Mouse (Mus musculus) heart, embryonic 14.5 days (tissue): ENCODE data around the gene Trim65. TPM values are rescaled to one million over a fixed set of nuclear protein-coding genes. Genes with fewer than 3 reads are reported as not detected.

Experiments
- ATAC-seq: fragments of 200-750 bp; cut with Nextera tagmentation; 2 replicates; pipeline ENCODE4 v1.8.0; 2017; ENCODE audit warnings: low read depth, moderate TSS enrichment; ENCODE audit not compliant: insufficient number of reproducible peaks, insufficient read depth, low FRiP score
- H3K27ac ChIP-seq, 2 experiments: fragments of 200-500 bp in 1 of 2; fragments of 300-500 bp in 1 of 2; sonication (generic) in 1 of 2; replicated peaks in 1 of 2; 2 replicates each; pipeline ENCODE4 v1.5.1; 2012 to 2014; ENCODE audit warnings: low read depth in 2 of 2, low read length in 2 of 2, control low read depth in 1 of 2, mild to moderate bottlenecking in 1 of 2, mixed read lengths in 1 of 2; ENCODE audit not compliant: control insufficient read depth in 1 of 2, insufficient read depth in 1 of 2
- H3K27me3 ChIP-seq: fragments of 300-500 bp; sonication (generic); 2 replicates; pipeline ENCODE4 v1.6.1; 2014; ENCODE audit warnings: mild to moderate bottlenecking, low read length, control low read depth; ENCODE audit not compliant: control insufficient read depth, insufficient read depth
- H3K36me3 ChIP-seq: fragments of 300-500 bp; sonication (generic); 2 replicates; pipeline ENCODE4 v1.6.1; 2014; ENCODE audit warnings: mild to moderate bottlenecking, control low read depth, low read length, mixed read lengths; ENCODE audit not compliant: control insufficient read depth, insufficient read depth
- H3K4me1 ChIP-seq, 2 experiments: fragments of 200-500 bp in 1 of 2; fragments of 300-500 bp in 1 of 2; sonication (generic) in 1 of 2; 2 replicates each; pipeline ENCODE4 v1.6.1; 2012 to 2014; ENCODE audit warnings: low read length in 2 of 2, control low read depth in 1 of 2, mixed read lengths in 1 of 2; ENCODE audit not compliant: control insufficient read depth in 2 of 2, insufficient read depth in 2 of 2
- H3K4me2 ChIP-seq: fragments of 300-500 bp; sonication (generic); 2 replicates; pipeline ENCODE4 v1.6.1; 2014; ENCODE audit warnings: mild to moderate bottlenecking, low read length
- H3K4me3 ChIP-seq, 2 experiments: fragments of 200-500 bp in 1 of 2; fragments of 300-500 bp in 1 of 2; sonication (generic) in 1 of 2; 2 replicates each; pipeline ENCODE4 v1.5.1; 2012 to 2014; ENCODE audit warnings: low read length in 2 of 2, mild to moderate bottlenecking in 2 of 2, control low read depth in 1 of 2, low read depth in 1 of 2, moderate library complexity in 1 of 2; ENCODE audit not compliant: control insufficient read depth in 1 of 2, insufficient read depth in 1 of 2
- H3K9ac ChIP-seq: fragments of 300-500 bp; sonication (generic); 2 replicates; pipeline ENCODE4 v1.6.1; 2014; ENCODE audit warnings: mild to moderate bottlenecking, low read length
- H3K9me3 ChIP-seq: fragments of 300-500 bp; sonication (generic); 2 replicates; pipeline ENCODE4 v1.6.1; 2016; ENCODE audit warnings: low read length, control low read depth; ENCODE audit not compliant: control insufficient read depth
- WGBS: fragments of 180-500 bp; shearing (Covaris S2); extraction: QIAGEN DNeasy Blood & Tissue Kit; methylation state at CpG from one replicate; pipeline ENCODE4 v1.1.7; 2014; 5-methylcytosine and 5-hydroxymethylcytosine counted together
- polyA plus RNA-seq: library from polyadenylated mRNA; unstranded; fragments of >200 nt; fragmentation: Nextera tagmentation; extraction: Ambion mirVana; gene quantifications from 2 replicates; pipeline ENCODE4 v1.2.1, GENCODE M21; 2014

The Trim65 gene
- polyA plus RNA-seq, 1 experiment from 2014 or later = 4.8 TPM

DNA sequence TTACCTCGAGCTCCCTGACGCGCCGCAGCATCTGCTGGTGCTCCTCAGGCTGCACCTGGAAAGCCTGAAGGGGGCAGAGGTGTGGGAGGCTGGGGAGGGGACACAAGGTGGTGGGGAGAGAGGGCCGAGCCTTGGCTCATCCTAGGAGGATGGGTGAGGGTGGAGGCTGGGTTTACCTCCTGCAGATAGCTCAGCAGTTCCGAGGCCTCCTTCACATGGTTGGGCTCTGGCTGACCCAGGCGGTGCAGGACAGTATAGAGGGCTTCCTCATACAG lies 54.7 kb downstream of the Trim65 start:
- Histone ChIP-seq H3K27ac (no peak overlapping the region), H3K27me3 (no peaks in the 10 kb centered on the region), H3K4me3 (no peak overlapping the region), H3K36me3 (peaks cover 27% of the 10 kb centered on the region), H3K4me1 (peaks cover 18 to 37% of the 10 kb centered on the region in 2 experiments), H3K9ac (no peak overlapping the region), H3K9me3 (no peaks in the 10 kb centered on the region), H3K4me2 (no peak overlapping the region)
- no peak for ATAC-seq
- WGBS = 64% methylated on average over 7 of the region's 7 CpGs

DNA sequence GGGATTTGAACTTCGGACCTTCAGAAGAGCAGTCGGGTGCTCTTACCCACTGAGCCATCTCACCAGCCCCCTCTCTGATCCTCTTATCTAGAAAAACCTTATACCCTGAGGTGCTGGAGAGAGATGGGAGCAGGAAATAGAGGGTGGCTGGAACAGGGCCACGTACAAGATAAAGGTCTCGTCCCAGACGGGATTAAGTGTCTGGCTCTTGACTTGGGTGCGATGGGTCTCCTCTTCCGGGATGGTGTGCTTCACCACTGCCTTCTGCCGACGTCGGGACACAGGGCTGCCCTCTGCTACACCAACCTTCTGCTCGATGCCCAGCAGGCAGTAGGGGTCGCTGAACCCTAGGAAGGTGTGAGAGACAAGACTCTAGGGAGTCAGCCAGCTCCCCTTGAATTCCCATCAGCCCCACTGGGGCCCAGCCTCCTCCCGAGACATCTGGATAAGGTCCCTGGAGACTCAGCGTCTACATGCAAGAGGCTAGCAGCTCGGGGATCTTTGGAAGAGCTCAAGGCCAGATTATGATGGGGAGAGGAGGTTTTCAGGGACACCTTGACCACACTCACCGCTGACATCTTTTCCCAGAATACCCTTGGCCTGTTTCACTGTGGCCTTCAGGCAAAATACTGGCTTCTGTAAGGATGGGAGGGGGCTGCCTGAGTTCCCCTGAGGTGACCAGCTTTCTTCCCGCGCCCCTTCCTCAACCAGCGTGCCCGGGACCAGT lies 55.2 kb downstream of the Trim65 start:
- ATAC-seq = no peak
- Histone ChIP-seq H3K4me2 (no peak overlapping the region), H3K9ac (no peak overlapping the region), H3K4me3 (no peak overlapping the region), H3K36me3 (peaks cover 22% of the 10 kb centered on the region), H3K27ac (no peak overlapping the region), H3K27me3 (no peaks in the 10 kb centered on the region), H3K9me3 (no peaks in the 10 kb centered on the region), H3K4me1 (peaks cover 18 to 37% of the 10 kb centered on the region in 2 experiments)
- WGBS = 38% methylated on average over 20 of the region's 20 CpGs

DNA sequence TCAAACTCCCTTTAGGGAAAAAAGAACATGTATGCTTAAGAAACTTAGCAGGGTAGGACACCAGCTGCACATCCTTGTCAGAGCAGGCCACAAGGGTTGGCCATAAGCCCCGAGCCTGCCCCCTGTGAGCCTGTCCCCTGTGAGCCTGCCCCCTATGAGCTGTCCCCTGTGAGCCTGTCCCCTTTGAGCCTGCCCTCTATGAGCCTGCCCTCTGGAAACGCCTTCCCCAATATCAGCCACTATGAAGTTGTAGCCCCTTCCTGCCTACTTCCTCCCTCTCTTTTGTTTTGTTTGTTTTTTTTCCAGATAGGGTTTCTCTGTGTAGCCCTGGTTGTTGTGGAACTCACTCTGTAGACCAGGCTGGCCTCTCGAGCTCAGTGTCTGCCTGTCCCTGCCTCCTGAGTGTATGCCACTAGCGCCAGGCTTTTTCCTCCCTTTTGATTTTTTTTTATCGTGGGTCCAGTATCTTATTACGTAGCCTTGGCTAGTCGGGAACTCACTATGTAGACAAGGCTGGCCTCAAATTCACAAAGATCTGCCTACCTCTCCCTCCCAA lies 56.4 kb downstream of the Trim65 start:
- H3K4me1 ChIP-seq = peaks cover 18 to 37% of the 10 kb centered on the region in 2 experiments
- no peak overlapping the region for H3K27ac ChIP-seq
- H3K4me2 ChIP-seq = no peak overlapping the region

DNA sequence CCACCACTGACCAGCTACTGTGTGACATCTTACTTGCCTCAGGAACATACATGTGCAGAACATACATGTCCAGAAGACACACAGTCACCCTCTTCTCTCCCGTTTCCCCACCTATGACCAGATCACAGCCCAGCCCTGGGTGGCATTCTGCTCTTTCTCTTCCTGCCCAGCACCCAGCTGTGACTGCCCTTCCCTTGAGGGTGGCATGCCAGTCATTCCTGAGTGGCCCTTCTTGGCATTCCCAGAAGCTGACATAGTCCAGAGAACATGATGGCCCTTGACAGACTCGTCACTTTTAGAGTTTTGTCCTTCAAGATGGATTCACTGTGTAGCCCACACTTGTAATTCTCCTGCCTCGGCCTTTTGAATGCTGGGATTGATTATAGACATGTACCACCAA lies 58.3 kb downstream of the Trim65 start:
- Histone ChIP-seq H3K9ac (no peak overlapping the region), H3K36me3 (no peaks in the 10 kb centered on the region), H3K9me3 (no peaks in the 10 kb centered on the region), H3K4me3 (no peak overlapping the region), H3K4me2 (no peak overlapping the region), H3K4me1 (peaks cover 9 to 21% of the 10 kb centered on the region in 2 experiments), H3K27ac (no peak overlapping the region), H3K27me3 (no peaks in the 10 kb centered on the region)
- 49% methylated on average over 3 of the region's 3 CpGs for whole genome bisulfite sequencing
- no peak for ATAC-seq

More for the DNA sequence above, 56.4 kb downstream of the Trim65 start:
- Histone ChIP-seq H3K27me3 (no peaks in the 10 kb centered on the region), H3K9ac (no peak overlapping the region), H3K9me3 (no peaks in the 10 kb centered on the region), H3K4me3 (no peak overlapping the region), H3K36me3 (peaks cover 10% of the 10 kb centered on the region)
- ATAC-seq = peak; percentile 18; the same call in 1 of the 2 replicates
- WGBS = 54% methylated on average over 7 of the region's 7 CpGs

Other genes starting within 250 kb of the Trim65 start
- 48.5 and 51.5 TPM in 2 replicates for gene Smim5, start 231.2 kb downstream of the Trim65 start, polyA plus RNA-seq
- 1.0 and 2.1 TPM in 2 replicates for gene Smim6, start 219.1 kb downstream of the Trim65 start, polyA plus RNA-seq
- 20.1 and 22.9 TPM in 2 replicates for gene Sap30bp, start 197.8 kb downstream of the Trim65 start, polyA plus RNA-seq
- gene Recql5, start 197.7 kb downstream of the Trim65 start, polyA plus RNA-seq = 8.2 and 9.6 TPM in 2 replicates
- gene Itgb4, start 156.4 kb downstream of the Trim65 start, polyA plus RNA-seq = 0.84 and 0.93 TPM in 2 replicates
- 126 and 128 TPM in 2 replicates for gene Galk1, start 118.4 kb downstream of the Trim65 start, polyA plus RNA-seq
- gene H3f3b, start 103.2 kb downstream of the Trim65 start, polyA plus RNA-seq = 649 and 684 TPM in 2 replicates
- gene Unk, start 100.8 kb downstream of the Trim65 start, polyA plus RNA-seq = 19.3 and 20.9 TPM in 2 replicates
- 0.66 and 0.69 TPM in 2 replicates for gene Unc13d, start 53.2 kb downstream of the Trim65 start, polyA plus RNA-seq
- 139 and 141 TPM in 2 replicates for gene Wbp2, start 44.1 kb downstream of the Trim65 start, polyA plus RNA-seq
- 63.3 and 66.1 TPM in 2 replicates for gene Trim47, start 3.9 kb downstream of the Trim65 start, polyA plus RNA-seq
- gene Mrpl38, start 7.7 kb upstream of the Trim65 start, polyA plus RNA-seq = 92.3 and 96.6 TPM in 2 replicates
- 13.6 and 14.9 TPM in 2 replicates for gene Fbf1, start 37.0 kb upstream of the Trim65 start, polyA plus RNA-seq
- 85.1 and 89.4 TPM in 2 replicates for gene Ten1, start 67.7 kb upstream of the Trim65 start, polyA plus RNA-seq
- 36.8 and 39.6 TPM in 2 replicates for gene Acox1, start 67.9 kb upstream of the Trim65 start, polyA plus RNA-seq
- 0.58 and 0.63 TPM in 2 replicates for gene Evpl, start 106.9 kb upstream of the Trim65 start, polyA plus RNA-seq
- 55.5 and 57.7 TPM in 2 replicates for gene Srp68, start 143.1 kb upstream of the Trim65 start, polyA plus RNA-seq
- gene Galr2, start 149.8 kb upstream of the Trim65 start, polyA plus RNA-seq = not detected in 2 replicates
- gene Exoc7, start 176.1 kb upstream of the Trim65 start, polyA plus RNA-seq = 51.1 and 57.8 TPM in 2 replicates
- 0.07 and 0.12 TPM in 2 replicates for gene Foxj1, start 204.3 kb upstream of the Trim65 start, polyA plus RNA-seq